1 mouse cellular context compared by ENCODE assay signal in the genomic region with DNA sequence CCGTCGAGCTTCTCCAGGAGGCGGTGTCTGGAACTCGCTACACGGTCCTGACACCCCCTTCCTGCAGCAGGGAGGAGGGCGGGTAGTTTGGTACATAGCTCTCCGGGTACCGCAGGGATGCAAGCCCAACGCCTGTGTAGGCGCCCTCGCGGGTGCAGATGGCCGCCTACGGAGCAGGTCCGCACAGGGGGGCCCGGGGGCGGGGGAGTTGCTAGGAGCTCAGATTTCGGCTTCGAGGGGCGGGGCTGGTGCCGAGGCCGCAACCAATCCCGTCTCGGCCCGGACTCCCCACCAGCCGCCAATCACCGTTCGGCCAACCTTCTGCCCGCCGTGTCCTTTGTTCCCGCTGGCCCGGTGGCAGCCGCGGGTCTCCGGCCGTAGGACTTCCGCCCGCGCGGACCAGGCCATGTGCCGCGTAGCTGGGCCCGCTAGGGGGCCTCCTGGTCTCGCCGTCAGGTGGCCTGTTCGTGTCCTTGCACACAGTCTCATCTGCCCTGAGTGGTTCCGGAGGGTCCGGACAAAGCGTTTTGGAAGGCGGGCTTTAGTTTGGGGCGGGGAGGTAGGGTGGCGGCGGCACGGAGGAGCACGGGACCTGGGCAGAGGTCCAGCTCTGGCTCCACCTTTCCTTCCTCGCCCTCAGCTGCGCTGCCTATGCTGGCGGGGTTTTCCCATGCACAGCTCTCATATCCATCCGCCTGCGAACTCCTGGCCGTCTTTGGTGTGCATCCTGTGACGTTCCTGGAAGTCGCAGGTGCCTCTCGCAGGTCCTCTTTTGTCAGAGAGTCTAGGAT.
TF ChIP-seq lines count a peak whose summit lies in the region.

No protein-coding gene starts in this region.

TF ChIP-seq in MEL, 35 proteins besides CTCF, POLR2A, EP300 and RAD21 (continued from another document):
- no peak; the same call in none of the 2 replicates for TF ChIP-seq POLR2AphosphoS2 (IDR thresholded peaks at IDR 0.05; ENCODE audit: low read length)
TF ChIP-seq in MEL: peak in this region for 15.
